ENCODE assay signal across 10 mouse cellular contexts in the genomic region with DNA sequence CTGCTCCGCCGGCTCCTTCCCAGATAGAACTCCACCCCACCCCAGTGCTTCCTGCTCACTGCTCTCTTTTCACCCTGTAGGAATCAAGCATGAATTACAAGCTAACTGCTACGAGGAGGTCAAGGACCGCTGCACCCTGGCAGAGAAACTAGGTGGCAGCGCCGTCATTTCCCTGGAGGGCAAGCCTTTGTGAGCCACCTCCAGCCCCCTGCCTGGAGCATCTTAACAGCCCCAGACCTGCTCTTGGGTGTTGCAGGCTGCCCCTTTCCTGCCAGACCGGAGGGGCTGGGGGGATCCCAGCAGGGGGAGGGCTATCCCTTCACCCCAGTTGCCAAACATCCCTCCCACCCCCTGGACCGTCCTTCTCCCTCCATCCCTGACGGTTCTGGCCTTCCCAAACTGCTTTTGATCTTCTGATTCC. TPM values are rescaled to one million over a fixed set of nuclear protein-coding genes. Genes with fewer than 3 reads are reported as not detected.
DNase-seq lines count a peak whose midpoint lies in the region; ATAC-seq and TF ChIP-seq lines count a peak whose summit lies in the region.
"Not testable (repeated sequence)": the region's sequence is repeated elsewhere in the genome, so short reads cannot be mapped to it uniquely, and the experiment has no call there.
"Had no signal": no experiment of that assay in that cellular context is flagged by ENCODE, and none has a peak within 500 bp of the region (broad histone marks: within the 10 kb centered on the region; RNA-seq: fewer than 3 reads in every experiment).

No protein-coding gene starts in this region.

- 74% methylated on average over 9 of the region's 9 CpGs for WGBS in embryonic facial prominence, embryonic 10.5 days
- WGBS in heart, embryonic 13.5 days = 69% methylated on average over 9 of the region's 9 CpGs
- 58% methylated on average over 9 of the region's 9 CpGs for WGBS in intestine, embryonic 16.5 days
- 74% methylated on average over 9 of the region's 9 CpGs for WGBS in liver, postnatal 0 days (ENCODE audit: insufficient replicate concordance)
- 49% methylated on average over 9 of the region's 9 CpGs for WGBS in small intestine, adult 2 months

- H3K36me3 ChIP-seq in embryonic facial prominence, embryonic 10.5 days (replicated peaks) = peaks cover 67% of the 10 kb centered on the region
- peaks cover 67% of the 10 kb centered on the region for H3K36me3 ChIP-seq in heart, embryonic 13.5 days
- peaks cover 32% of the 10 kb centered on the region for H3K36me3 ChIP-seq in intestine, embryonic 16.5 days (ENCODE audit: control insufficient read depth, insufficient read depth, low read length)
- peaks cover 44% of the 10 kb centered on the region for H3K36me3 ChIP-seq in liver, postnatal 0 days (replicated peaks; ENCODE audit: insufficient read depth, low read length)
- H3K36me3 ChIP-seq in small intestine, adult 2 months (ENCODE audit: control insufficient read depth, insufficient read depth, low read length) = peaks cover 41% of the 10 kb centered on the region

- not testable (repeated sequence) for ATAC-seq in heart, embryonic 13.5 days (ENCODE audit: extremely low read depth, insufficient number of reproducible peaks, low FRiP score, low TSS enrichment); intestine, embryonic 16.5 days; liver, postnatal 0 days

- not testable (repeated sequence) for H3K9me3 ChIP-seq in embryonic facial prominence, embryonic 10.5 days; heart, embryonic 13.5 days; intestine, embryonic 16.5 days (ENCODE audit: control insufficient read depth, low read length); liver, postnatal 0 days (ENCODE audit: low read length)

- not testable (repeated sequence) for H3K27me3 ChIP-seq in embryonic facial prominence, embryonic 10.5 days (replicated peaks; ENCODE audit: low read depth, poor library complexity, severe bottlenecking); heart, embryonic 13.5 days (replicated peaks); intestine, embryonic 16.5 days (replicated peaks; ENCODE audit: control insufficient read depth, insufficient read depth, low read length); liver, postnatal 0 days (ENCODE audit: insufficient read depth, low read length); small intestine, adult 2 months (ENCODE audit: control insufficient read depth, insufficient read depth, low read length)

- TF ChIP-seq CTCF in liver, postnatal 0 days (IDR thresholded peaks at IDR 0.05; ENCODE audit: low read depth) = 0 out of 2 replicates have a peak, but pooled peaks have one; percentile 15
- TF ChIP-seq CTCF in small intestine, adult 2 months (IDR thresholded peaks at IDR 0.05; ENCODE audit: extremely low read depth, insufficient read length, insufficient replicate concordance, low read depth, low read length) = peak; percentile 23; the same call in 1 of the 2 replicates

- H3K4me2 ChIP-seq in heart, embryonic 13.5 days = peak overlapping the region; percentile 91; the same call in 1 of the 2 replicates
- H3K4me2 ChIP-seq in intestine, embryonic 16.5 days (ENCODE audit: low read depth, low read length); liver, postnatal 0 days (ENCODE audit: low read depth, low read length): not testable (repeated sequence)

- DNase-seq in ES-CJ7 (ENCODE audit: low read depth, low spot score) = peak; percentile 72
- DNase-seq in adrenal gland, postnatal 36 days = peak; percentile 33 to 38
- not testable (repeated sequence) for DNase-seq in embryonic facial prominence, embryonic 10.5 days (ENCODE audit: low spot score); liver, postnatal 0 days
- peak; percentile 48 for DNase-seq in kidney, postnatal 10 days

- peak overlapping the region; percentile 23; the same call in 1 of the 2 replicates for H3K4me3 ChIP-seq in embryonic facial prominence, embryonic 10.5 days
- not testable (repeated sequence) for H3K4me3 ChIP-seq in heart, embryonic 13.5 days; intestine, embryonic 16.5 days (ENCODE audit: low read length); liver, postnatal 0 days (ENCODE audit: low read depth, low read length); small intestine, adult 2 months (ENCODE audit: low read depth, low read length)

- H3K4me1 ChIP-seq in embryonic facial prominence, embryonic 10.5 days = peaks cover 31% of the 10 kb centered on the region
- peaks cover 29% of the 10 kb centered on the region for H3K4me1 ChIP-seq in heart, embryonic 13.5 days
- peaks cover 18% of the 10 kb centered on the region for H3K4me1 ChIP-seq in intestine, embryonic 16.5 days (ENCODE audit: control insufficient read depth, insufficient read depth, low read length)
- H3K4me1 ChIP-seq in liver, postnatal 0 days (ENCODE audit: insufficient read depth) = peaks cover 19% of the 10 kb centered on the region
- H3K4me1 ChIP-seq in small intestine, adult 2 months (ENCODE audit: control insufficient read depth, insufficient read depth, insufficient read length, low read length) = not testable (repeated sequence)

- not testable (repeated sequence) for H3K27ac ChIP-seq in embryonic facial prominence, embryonic 10.5 days (replicated peaks); heart, embryonic 13.5 days (replicated peaks); liver, postnatal 0 days (ENCODE audit: low read depth); small intestine, adult 2 months (ENCODE audit: insufficient read depth, low read depth, low read length)
- H3K27ac ChIP-seq in intestine, embryonic 16.5 days (ENCODE audit: low read length) = peak overlapping the region; percentile 14; the same call in 1 of the 2 replicates

- 0 out of 2 replicates have a peak overlapping the region, but pooled peaks have one; percentile 14 for H3K9ac ChIP-seq in heart, embryonic 13.5 days
- H3K9ac ChIP-seq in intestine, embryonic 16.5 days (ENCODE audit: low read depth, low read length); liver, postnatal 0 days (replicated peaks): not testable (repeated sequence)

- not testable (repeated sequence) for TF ChIP-seq EP300 in liver, postnatal 0 days (IDR thresholded peaks at IDR 0.05; ENCODE audit: low read depth)

- TF ChIP-seq POLR2A in small intestine, adult 2 months (IDR thresholded peaks at IDR 0.05; ENCODE audit: low read depth, low read length) = not testable (repeated sequence)

RNA-seq across cellular contexts. Expression of gene Cfl1, which starts 3.1 kb away (rescaled TPM):
- total RNA-seq in adrenal gland, postnatal 36 days (2021) = 100 to 1,000 TPM; 659 to 740 TPM
- polyA plus RNA-seq in embryonic facial prominence, embryonic 10.5 days (2016; fragmentation: Nextera tagmentation; extraction: Ambion mirVana) = 3,028 and 3,069 TPM in 2 replicates
- 1,825 and 1,925 TPM in 2 replicates for polyA plus RNA-seq in heart, embryonic 13.5 days (2015; fragmentation: Nextera tagmentation; extraction: Ambion mirVana)
- polyA plus RNA-seq in intestine, embryonic 16.5 days (2015; fragmentation: Nextera tagmentation; extraction: Ambion mirVana) = 2,274 and 2,378 TPM in 2 replicates
- 841 and 843 TPM in 2 replicates for polyA plus RNA-seq in liver, postnatal 0 days (2015; fragmentation: Nextera tagmentation; extraction: Ambion mirVana)
- 320 and 703 TPM in 2 replicates for polyA plus RNA-seq in small intestine, adult 2 months (2012; rRNA removed)

RNA-seq across cellular contexts. Expression of gene Mus81, which starts 5.1 kb away (rescaled TPM):
- total RNA-seq in adrenal gland, postnatal 36 days (2021) = 10 to 100 TPM; 23.1 to 30.7 TPM
- polyA plus RNA-seq in embryonic facial prominence, embryonic 10.5 days (2016; fragmentation: Nextera tagmentation; extraction: Ambion mirVana) = 41.1 and 45.1 TPM in 2 replicates
- 36.8 and 38.9 TPM in 2 replicates for polyA plus RNA-seq in heart, embryonic 13.5 days (2015; fragmentation: Nextera tagmentation; extraction: Ambion mirVana)
- polyA plus RNA-seq in intestine, embryonic 16.5 days (2015; fragmentation: Nextera tagmentation; extraction: Ambion mirVana) = 32.7 and 36.5 TPM in 2 replicates
- 8.6 and 11.9 TPM in 2 replicates for polyA plus RNA-seq in liver, postnatal 0 days (2015; fragmentation: Nextera tagmentation; extraction: Ambion mirVana)
- polyA plus RNA-seq in small intestine, adult 2 months (2012; rRNA removed) = 19.9 and 29.1 TPM in 2 replicates

RNA-seq across cellular contexts. Expression of gene 1700020D05Rik, which starts 10.3 kb away (rescaled TPM):
- 1 to 10 TPM; 1.0 to 1.5 TPM for total RNA-seq in adrenal gland, postnatal 36 days (2021)
- not detected in 2 replicates for polyA plus RNA-seq in embryonic facial prominence, embryonic 10.5 days (2016; fragmentation: Nextera tagmentation; extraction: Ambion mirVana)
- polyA plus RNA-seq in heart, embryonic 13.5 days (2015; fragmentation: Nextera tagmentation; extraction: Ambion mirVana) = not detected in 2 replicates
- not detected in 2 replicates for polyA plus RNA-seq in intestine, embryonic 16.5 days (2015; fragmentation: Nextera tagmentation; extraction: Ambion mirVana)
- polyA plus RNA-seq in liver, postnatal 0 days (2015; fragmentation: Nextera tagmentation; extraction: Ambion mirVana) = not detected in 2 replicates
- polyA plus RNA-seq in small intestine, adult 2 months (2012; rRNA removed) = 0.19 TPM in 1 of 2 replicates, not detected in the other
- polyA plus RNA-seq: limb, embryonic 13.5 days; midbrain, embryonic 16.5 days had no signal

RNA-seq across cellular contexts. Expression of gene Snx32, which starts 17.0 kb away (rescaled TPM):
- total RNA-seq in adrenal gland, postnatal 36 days (2021) = 10 to 100 TPM; 11.1 to 12.1 TPM
- 6.3 and 8.4 TPM in 2 replicates for polyA plus RNA-seq in embryonic facial prominence, embryonic 10.5 days (2016; fragmentation: Nextera tagmentation; extraction: Ambion mirVana)
- 13.5 and 14.8 TPM in 2 replicates for polyA plus RNA-seq in heart, embryonic 13.5 days (2015; fragmentation: Nextera tagmentation; extraction: Ambion mirVana)
- 6.9 and 7.4 TPM in 2 replicates for polyA plus RNA-seq in intestine, embryonic 16.5 days (2015; fragmentation: Nextera tagmentation; extraction: Ambion mirVana)
- 2.6 and 3.0 TPM in 2 replicates for polyA plus RNA-seq in liver, postnatal 0 days (2015; fragmentation: Nextera tagmentation; extraction: Ambion mirVana)
- 1.7 and 3.2 TPM in 2 replicates for polyA plus RNA-seq in small intestine, adult 2 months (2012; rRNA removed)

RNA-seq across cellular contexts. Expression of gene Efemp2, which starts 19.6 kb away (rescaled TPM):
- total RNA-seq in adrenal gland, postnatal 36 days (2021) = 10 to 100 TPM; 50.2 to 87.9 TPM
- polyA plus RNA-seq in embryonic facial prominence, embryonic 10.5 days (2016; fragmentation: Nextera tagmentation; extraction: Ambion mirVana) = 75.8 and 80.6 TPM in 2 replicates
- polyA plus RNA-seq in heart, embryonic 13.5 days (2015; fragmentation: Nextera tagmentation; extraction: Ambion mirVana) = 74.0 and 80.7 TPM in 2 replicates
- 106 and 112 TPM in 2 replicates for polyA plus RNA-seq in intestine, embryonic 16.5 days (2015; fragmentation: Nextera tagmentation; extraction: Ambion mirVana)
- polyA plus RNA-seq in liver, postnatal 0 days (2015; fragmentation: Nextera tagmentation; extraction: Ambion mirVana) = 8.1 and 9.2 TPM in 2 replicates
- polyA plus RNA-seq in small intestine, adult 2 months (2012; rRNA removed) = 22.4 and 26.5 TPM in 2 replicates
